Mouse (Mus musculus) urinary bladder, postnatal 14 days (tissue): ENCODE measurements around the gene Acbd6.

Source experiments
- DNase-seq: peaks from one replicate; pipeline ENCODE4 v3.0.0; 2021; ENCODE audit warnings: low spot score

The Acbd6 gene

GRCm38 (mm10) chr1:155724301-155724700, 166.4 kb downstream of the Acbd6 start:
- DNase-seq = no peak

GRCm38 (mm10) chr1:155725876-155726275, 168.0 kb downstream of the Acbd6 start:
- DNase-seq = no peak

DNA sequence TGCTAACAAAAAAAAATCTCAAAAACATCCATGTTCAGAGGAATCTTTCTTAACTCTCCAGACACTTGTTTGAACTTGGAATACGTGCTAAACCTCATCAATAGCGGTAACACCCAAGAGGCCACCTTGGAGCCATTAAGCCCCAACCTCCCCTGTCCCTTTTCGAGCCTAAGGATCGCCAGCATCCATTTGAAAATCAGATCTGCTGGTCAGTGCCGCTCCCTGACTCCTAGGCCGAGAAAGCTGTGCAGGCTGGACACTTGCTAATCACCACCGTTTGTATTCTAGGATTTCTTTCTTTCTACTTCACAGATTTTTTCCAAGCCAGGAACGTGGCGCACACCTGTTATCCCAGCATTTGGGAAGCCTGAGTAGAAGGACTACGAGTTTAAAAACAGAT, 169.9 kb downstream of the Acbd6 start:
- no peak for DNase-seq

DNA sequence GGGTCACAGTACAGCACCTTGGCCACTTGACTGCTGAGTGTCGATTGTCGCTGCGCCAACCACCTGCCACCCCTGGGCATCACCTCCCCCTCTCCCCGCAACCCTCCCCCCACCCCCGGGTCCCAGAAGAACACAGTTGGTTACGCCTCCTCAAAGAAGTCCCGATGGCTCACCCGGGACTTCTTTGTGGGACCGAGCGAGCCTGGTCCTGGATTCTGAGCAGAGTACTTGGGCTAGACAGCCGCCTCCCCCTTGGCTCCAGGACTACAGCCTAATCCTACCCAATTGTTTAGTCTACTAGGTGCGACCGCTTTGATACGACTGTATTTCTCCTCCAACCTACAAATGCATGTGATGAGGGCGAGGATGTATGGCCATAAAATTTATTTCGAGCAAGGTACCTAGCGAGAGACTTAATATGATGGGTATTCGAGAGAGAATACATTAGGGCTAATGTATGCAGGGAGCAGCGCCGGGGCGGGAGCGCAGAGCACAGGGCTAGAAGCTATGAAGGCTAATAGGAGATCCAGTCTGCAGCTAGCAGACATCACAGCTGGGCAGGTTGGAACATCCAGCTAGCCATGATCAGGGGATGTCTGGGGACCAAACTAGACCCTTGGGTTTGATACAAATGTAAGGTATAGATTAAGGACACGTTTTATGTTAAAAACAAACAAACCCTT, 171.3 kb downstream of the Acbd6 start:
- DNase-seq = no peak

GRCm38 (mm10) chr1:155731156-155731555, 173.2 kb downstream of the Acbd6 start:
- no peak for DNase-seq

- no peak for DNase-seq
These were observed 178.3 kb downstream of the Acbd6 start for GRCm38 (mm10) chr1:155736096-155736825.

- no peak for DNase-seq
These were observed 179.3 kb downstream of the Acbd6 start for GRCm38 (mm10) chr1:155737017-155737808.

GRCm38 (mm10) chr1:155737809-155738383, 180.0 kb downstream of the Acbd6 start:
- no peak for DNase-seq
